Mouse (Mus musculus) skeletal muscle tissue, adult 2 months (tissue): ENCODE measurements at regions not wholly inside any gene's neighbourhood (a gene's known extent, or its start where the extent isn't known, plus 50 kb on each side); places are given as distances from the start of the nearest gene placed in this dataset.
A peak's percentile ranks its signal among the peaks of the same experiment; 100 is the strongest.

Experiments
- DNase-seq: peaks from one replicate; pipeline ENCODE4 v3.0.0-alpha.2; 2012; ENCODE audit warnings: low read depth, low spot score

- DNase-seq = no peak
These were observed 140.4 kb upstream of the Grik3 start for GRCm38 (mm10) chr4:125350056-125350455.

GRCm38 (mm10) chr4:125339056-125339455, 151.4 kb upstream of the Grik3 start:
- no peak for DNase-seq

- DNase-seq = no peak
These were observed 161.7 kb upstream of the Grik3 start for GRCm38 (mm10) chr4:125328806-125329205.

- DNase-seq = no peak
These were observed 166.0 kb upstream of the Grik3 start for GRCm38 (mm10) chr4:125324495-125324894.

GRCm38 (mm10) chr4:125319343-125319742, 171.2 kb upstream of the Grik3 start:
- no peak for DNase-seq

GRCm38 (mm10) chr4:125318293-125318692, 172.2 kb upstream of the Grik3 start:
- no peak for DNase-seq

DNA sequence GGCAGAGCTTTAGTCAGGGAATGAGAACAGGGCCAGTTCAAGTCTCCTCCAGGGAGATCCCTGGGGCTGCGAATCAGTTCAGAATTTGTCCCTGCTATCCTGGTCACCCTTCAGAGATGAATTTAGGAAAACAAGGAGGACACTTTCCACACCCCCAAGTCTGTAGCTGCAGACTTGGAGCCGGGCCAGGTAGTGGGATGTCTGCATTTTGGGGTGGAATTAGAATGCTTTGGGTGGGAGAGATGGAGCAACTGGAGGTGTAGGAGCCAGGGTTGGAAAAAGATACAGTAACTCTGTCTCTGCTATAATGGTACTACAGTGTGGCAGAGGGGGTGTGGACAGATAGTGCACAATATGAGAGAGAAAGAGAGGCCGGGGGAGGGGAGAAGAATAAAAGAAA, 173.6 kb upstream of the Grik3 start:
- no peak for DNase-seq

- DNase-seq = no peak
These were observed 174.7 kb upstream of the Grik3 start for GRCm38 (mm10) chr4:125315818-125316217.

DNA sequence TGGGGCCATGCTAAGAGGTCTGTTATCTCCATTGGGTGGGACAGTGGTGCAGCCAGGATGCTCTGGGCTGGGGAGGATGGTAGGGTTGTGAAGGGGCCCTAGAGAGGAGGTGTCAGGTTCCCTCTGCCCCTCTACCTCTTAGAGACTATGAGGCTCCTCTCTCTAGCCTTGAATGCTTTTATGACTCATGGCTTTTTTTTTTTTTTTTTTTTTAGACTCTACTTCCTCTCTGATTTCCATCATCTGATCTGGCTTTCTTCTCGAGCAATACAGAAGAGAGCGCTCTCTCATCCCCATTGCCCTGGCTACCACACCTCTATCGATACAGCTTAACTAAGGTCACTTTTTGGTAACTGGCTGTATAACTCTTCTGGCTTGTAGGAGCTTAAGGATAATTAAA, 176.6 kb upstream of the Grik3 start:
- no peak for DNase-seq

- DNase-seq = no peak
These were observed 177.2 kb upstream of the Grik3 start for GRCm38 (mm10) chr4:125313252-125313651.

GRCm38 (mm10) chr4:125308171-125308570, 180.5 kb upstream of the Zc3h12a start:
- DNase-seq = no peak

DNA sequence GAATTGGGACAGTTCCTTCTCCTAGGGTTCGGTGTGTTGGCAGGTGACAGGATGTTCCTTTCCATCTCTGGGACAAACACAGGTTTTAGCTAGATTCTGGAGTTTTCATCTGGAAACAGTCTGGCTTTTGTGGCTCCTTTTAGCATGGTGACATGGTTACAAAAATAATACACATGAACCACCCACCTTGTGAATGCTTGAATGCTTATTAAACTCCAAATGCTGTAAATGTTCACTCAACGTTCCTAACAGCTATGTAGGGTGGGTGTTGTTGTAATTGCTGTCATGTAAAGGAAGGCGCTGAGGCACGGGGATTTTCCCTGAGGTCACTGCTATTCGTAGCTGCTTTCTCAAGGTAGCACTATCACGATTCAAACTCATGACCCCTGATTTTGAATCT, 178.1 kb upstream of the Zc3h12a start:
- no peak for DNase-seq

DNA sequence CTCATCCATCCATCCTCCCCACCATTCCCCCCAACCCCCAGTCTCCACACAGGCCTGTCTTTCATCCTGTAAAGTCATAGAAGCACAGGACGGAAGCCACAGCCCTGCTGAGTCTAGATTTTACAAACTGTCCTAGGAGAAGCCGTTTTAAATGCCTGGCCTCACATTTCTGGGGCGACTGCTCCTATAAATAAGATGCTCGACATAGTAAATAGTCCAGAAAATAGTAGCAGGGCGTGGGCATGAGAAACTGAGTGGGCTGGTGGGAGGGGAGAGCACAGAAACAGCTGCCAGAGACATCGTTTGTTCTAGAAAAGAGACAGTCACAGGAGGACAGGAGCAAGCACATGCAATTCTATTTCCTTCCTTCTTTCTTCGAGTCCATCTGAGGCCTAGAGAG, 175.0 kb upstream of the Zc3h12a start:
- no peak for DNase-seq

GRCm38 (mm10) chr4:125300503-125301457, 173.1 kb upstream of the Zc3h12a start:
- no peak for DNase-seq

DNA sequence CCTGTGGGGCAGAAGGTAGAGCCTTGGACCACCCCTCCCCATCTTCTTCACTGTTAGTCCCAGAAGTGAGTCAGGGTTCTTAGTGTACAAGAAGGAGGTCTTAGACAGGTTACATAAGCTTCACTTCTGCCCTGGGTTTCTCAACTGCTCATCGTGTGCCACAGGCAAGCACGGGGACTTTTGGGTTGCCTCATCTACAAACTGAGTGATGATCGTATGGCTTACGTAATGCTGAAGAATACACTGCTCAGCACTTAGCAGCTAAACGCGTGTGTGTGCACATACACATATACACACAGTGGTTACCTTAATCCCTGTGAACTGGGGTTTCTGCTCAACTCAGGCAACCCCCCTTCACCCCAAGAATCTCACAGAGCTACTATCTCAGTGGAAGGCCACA, 163.1 kb upstream of the Zc3h12a start:
- no peak for DNase-seq

DNA sequence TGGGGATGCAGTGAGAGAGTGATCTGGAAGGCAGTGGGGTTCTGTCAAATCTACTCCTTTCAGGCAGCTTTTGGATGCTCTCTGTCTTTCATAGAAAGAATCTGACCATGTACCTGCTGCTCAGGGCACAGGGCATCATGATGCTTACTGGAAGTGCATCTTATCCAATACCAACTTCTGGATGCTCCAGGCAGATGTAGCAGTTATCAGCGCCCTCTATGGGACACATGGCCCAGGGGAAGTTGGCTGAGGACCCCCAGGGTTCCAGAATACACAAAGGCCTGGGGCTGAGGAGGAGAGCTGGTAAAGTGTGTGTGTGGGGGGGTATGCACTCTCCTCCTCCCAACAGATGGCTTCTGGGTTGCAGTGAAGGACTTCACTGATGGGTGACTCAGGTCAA, 162.1 kb upstream of the Zc3h12a start:
- no peak for DNase-seq

DNA sequence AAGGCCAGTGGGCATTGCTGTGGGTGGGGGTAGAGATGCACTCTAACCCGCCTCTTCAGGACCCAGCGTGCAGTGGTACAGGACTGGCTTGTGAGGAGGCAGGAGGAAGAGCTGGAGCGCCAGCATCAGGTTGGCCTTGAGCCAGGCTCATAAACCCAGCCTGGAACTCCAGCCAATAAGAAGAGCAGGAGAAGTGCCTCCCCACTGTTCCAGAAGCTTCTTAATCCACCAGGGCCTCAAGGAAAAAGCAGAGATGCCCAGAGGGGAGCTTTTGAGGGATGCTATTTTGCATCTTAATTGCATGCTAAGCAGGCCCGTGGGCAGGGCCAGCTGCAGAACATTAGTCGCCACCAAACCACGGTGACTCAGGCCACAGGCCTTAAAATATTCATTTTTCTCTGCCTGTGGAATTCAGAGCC, 161.4 kb upstream of the Zc3h12a start:
- no peak for DNase-seq

GRCm38 (mm10) chr4:125282974-125283319, 155.3 kb upstream of the Zc3h12a start:
- no peak for DNase-seq

DNA sequence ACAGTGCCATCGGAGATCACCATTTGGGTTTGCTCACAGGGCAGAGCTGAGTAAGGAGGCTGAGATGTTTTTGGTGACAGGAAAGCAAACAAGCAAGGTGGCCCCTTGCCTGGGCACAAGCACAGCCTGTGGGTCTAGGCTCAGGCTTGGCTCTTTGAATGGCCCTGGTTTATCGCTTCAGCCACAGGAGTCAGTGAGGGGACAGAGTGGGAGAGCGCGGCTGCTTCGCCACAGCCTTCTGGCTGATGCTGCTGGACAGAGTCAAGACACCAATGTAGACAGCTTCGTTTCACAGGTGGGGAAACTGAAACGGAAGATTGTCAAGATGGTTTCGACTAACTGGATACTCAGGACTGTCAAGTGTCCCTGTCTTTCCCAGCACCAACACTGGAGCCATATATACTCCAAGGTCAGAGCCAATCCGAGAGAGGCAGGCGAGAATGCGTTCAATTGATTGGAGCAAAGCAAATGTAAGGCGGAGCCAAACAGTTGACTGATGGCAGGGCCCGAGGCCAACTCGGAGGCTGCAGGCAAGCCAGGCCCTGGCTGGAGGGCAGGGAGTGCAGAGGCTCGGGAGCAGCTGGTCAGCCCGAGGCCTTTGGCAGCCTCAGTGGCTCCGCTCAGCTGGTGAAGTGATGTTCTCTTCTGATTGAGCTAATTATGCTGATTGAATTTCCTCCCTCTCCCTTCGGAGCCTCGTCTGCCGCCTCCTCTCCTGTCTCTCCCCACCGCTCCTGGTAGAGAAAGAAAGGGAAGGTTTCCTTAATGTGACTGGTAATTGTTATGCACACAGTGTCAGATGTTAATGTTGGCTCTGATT, 154.7 kb upstream of the Zc3h12a start:
- peak; percentile 11 for DNase-seq

- no peak for DNase-seq
These were observed 151.5 kb upstream of the Zc3h12a start for GRCm38 (mm10) chr4:125279165-125279564.

GRCm38 (mm10) chr4:125276861-125277260, 149.2 kb upstream of the Zc3h12a start:
- no peak for DNase-seq

DNA sequence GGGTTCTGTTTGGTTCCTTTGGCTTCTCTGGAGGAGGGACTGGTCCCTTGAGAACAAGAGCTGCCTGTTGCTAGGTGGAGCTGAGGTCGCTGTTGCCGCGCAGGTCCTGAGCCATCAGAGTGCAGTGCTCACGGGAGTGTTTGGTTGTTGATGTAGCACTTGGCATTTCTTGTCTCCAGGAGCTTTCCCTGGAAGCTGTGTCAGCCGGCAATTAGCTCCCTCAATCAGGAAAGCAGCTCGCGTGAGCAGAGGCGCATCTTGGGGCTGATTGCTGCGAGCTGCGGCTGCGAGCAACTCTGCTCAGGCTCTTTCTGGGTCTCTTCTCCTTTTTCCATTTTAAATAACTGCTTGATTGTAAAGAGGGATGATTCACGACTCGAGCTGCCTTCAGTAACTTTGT, 147.6 kb upstream of the Zc3h12a start:
- no peak for DNase-seq

DNA sequence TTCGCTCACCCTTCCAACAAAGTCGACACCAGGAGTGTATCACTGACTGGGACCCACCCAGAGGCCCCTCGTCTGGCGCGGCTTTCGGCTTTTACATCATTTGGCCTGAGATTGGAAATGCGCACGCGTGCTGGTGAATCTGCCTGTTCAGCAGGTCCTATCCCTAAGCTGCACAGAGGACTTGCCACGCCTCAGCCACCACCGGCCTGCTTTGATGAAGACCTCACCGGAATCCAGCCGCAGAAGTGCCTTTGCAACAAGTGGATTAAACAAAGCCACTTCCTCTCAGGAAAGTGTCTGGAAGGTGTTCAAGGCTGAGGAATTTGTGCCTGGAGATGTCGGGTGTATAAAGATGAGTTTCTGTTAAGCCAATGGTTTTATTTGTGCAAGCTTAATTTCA, 143.3 kb upstream of the Zc3h12a start:
- no peak for DNase-seq
